Mouse (Mus musculus): ENCODE data around the gene Braf. TPM values are rescaled to one million over a fixed set of nuclear protein-coding genes. Genes with fewer than 3 reads are reported as not detected.
"Not testable (repeated sequence)": the region's sequence is repeated elsewhere in the genome, so short reads cannot be mapped to it uniquely, and the experiment has no call there.

Braf gene
- 10 to 100 TPM; 90.9 to 92.5 TPM for total RNA-seq (2021)

GRCm38 (mm10) chr6:39724866-39725711, at the start of gene Braf:
Braf (minus strand) TSS chr6:39725463.
- intact Hi-C loops (cut with DNase I) = no loop called here
- peak; percentile 86 to 94 for DNase-seq (ENCODE audit: extremely low spot score in 1 of 2, low spot score in 2 of 2)

DNA sequence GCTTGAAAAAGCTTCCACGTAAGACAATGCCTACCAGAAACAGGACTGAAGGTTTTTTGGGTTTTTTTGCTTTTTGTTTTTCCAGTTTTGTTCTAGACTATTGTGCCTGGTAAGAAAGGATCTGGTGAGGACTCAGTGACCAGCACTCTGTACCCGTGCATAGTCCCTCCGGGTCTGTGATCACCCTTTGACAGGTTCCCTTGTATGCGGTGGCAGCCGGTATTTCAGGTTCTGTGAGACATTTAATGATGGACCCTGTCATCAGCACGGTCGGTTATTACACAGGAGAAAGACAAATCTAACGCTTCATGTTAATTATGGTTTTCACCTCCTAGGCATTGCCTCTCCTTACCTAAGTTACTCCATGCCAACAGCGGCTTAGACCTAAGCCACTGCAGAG, 49.8 kb upstream of the Braf start:
- intact Hi-C loops (cut with DNase I) = loop anchor here (5.0 kb wide), 1 partner anchor 43 kb away; no protein-coding TSS in a partner anchor
- DNase-seq (ENCODE audit: extremely low spot score in 1 of 2, low spot score in 2 of 2) = no peak

GRCm38 (mm10) chr6:39757229-39757628, 32.0 kb upstream of the Braf start:
- DNase-seq (ENCODE audit: extremely low spot score in 1 of 2, low spot score in 2 of 2) = no peak
- intact Hi-C loops (cut with DNase I) = no loop called here

DNA sequence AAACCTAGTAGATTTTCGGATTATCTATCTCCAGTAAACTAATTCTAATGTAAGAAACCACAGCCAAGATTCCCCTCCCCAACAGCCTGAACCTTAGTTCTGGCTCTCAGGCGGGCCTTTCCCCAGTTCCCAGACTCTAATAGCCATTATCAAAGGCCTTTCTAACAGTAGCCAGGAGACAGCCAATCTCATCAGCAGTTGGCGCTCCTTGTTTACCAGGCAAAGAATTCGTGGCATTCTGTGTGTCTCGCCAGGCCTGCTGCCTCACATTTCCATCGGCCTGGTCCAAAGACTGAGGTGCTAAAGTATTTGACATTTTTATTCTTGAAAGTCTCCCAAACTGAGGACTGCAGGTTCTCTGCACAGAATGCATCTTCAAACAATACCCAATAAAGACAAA, 24.6 kb upstream of the Braf start:
- intact Hi-C loops (cut with DNase I) = no loop called here
- DNase-seq (ENCODE audit: extremely low spot score in 1 of 2, low spot score in 2 of 2) = no peak

DNA sequence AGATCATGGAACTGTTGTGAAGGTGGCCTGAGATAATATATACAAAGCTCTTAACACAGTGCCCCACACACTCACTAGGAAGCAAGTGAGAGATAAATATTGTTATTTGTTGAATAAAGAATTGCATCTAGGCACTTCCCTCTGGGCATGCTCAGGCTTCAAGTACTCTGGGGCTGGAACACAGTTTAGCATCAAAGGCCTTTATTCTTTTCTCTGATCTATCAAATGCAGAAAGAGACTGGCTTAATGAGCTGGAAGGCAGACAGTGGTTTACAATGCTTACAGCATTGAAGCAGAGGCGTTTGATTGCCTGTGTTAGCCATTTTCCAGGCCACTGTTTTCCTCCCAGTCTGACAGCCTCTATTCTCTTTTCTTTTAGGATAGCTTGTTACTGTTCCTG, 21.8 kb upstream of the Braf start:
- no peak for DNase-seq (ENCODE audit: extremely low spot score in 1 of 2, low spot score in 2 of 2)
- intact Hi-C loops (cut with DNase I) = no loop called here

DNA sequence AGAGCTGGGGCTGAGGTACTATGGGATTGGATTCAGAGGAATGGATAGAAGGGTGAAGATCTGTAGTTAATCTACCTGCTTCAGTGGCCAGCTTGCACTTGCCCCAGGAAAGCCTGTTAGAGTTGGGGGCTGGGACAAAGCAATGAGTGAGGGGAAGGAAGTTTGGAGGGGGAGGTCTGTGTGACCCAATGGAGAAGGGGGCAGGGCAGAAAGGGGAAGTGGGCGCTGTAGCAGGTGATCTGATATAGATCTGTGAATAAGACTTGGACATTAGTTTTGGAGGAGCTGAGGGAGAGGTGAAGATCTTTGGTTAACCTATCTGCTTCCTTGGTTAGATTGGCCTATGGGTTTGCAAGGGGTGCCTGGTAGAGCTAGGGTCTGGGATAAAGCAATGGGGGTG, 20.2 kb upstream of the Braf start:
- intact Hi-C loops (cut with DNase I) = no loop called here

GRCm38 (mm10) chr6:39739698-39740097, 14.4 kb upstream of the Braf start:
- DNase-seq (ENCODE audit: extremely low spot score in 1 of 2, low spot score in 2 of 2); intact Hi-C loops (cut with DNase I): not testable (repeated sequence)

More for the DNA sequence above, 20.2 kb upstream of the Braf start:
- DNase-seq (ENCODE audit: extremely low spot score in 1 of 2, low spot score in 2 of 2) = no peak

DNA sequence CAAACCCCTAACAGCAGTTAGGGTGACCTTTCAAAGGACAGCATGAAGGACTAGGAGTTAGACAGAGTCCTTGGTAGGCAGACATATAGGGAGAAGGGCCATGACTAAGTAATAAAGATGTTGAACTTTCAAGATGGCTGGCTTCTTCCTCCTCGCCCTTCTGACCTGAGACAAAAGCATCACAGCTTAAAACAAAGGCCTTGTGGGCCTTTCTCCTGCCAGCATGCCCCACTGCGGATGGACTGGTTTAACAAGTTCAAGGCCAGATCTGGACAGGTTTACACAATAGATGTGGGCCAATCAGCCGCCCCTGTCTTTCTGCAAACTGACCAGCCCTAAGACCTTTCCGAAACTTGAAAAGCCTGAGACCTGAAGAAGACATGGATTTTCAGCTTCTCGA, 2.8 kb upstream of the Braf start:
- no peak for DNase-seq (ENCODE audit: extremely low spot score in 1 of 2, low spot score in 2 of 2)
- intact Hi-C loops (cut with DNase I) = no loop called here

DNA sequence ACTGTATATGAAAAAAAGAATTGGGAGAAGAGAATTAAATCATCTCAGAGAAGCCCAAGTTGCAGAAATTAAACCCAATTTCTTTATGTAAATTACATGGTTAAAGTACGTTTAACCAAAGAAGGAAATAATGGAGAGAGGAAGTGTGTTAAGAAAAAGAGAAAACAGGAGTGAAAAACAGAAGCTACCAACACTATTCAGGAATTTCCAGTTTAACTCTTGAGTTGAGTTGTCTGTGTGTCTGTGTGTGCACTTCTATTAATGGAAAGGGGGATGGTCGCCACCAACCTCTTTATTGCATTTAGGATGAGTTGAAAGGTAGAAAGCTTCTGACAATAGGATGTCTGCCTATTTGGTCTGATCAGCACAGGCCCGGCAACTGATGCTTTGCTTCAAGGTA, 886 bp upstream of the Braf start:
- intact Hi-C loops (cut with DNase I) = no loop called here
- no peak for DNase-seq (ENCODE audit: extremely low spot score in 1 of 2, low spot score in 2 of 2)

DNA sequence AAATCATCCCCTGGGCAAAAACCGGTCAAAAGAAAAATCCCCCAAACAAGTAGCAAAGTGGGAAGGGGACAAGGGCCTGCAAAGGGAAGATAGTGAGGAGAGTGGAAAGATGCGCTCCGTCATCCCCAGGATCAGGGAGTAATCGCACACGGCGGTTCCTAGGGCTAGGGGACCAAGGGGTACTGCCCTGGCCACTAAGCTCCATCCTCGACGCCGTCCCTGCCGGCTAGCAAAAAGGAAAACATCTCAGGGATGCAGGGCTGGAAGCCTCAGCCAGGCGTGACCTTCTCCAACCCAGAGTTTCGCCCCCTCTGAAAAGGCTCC, 759 bp downstream of the Braf start:
- intact Hi-C loops (cut with DNase I) = no loop called here
- DNase-seq (ENCODE audit: extremely low spot score in 1 of 2, low spot score in 2 of 2) = no peak

DNA sequence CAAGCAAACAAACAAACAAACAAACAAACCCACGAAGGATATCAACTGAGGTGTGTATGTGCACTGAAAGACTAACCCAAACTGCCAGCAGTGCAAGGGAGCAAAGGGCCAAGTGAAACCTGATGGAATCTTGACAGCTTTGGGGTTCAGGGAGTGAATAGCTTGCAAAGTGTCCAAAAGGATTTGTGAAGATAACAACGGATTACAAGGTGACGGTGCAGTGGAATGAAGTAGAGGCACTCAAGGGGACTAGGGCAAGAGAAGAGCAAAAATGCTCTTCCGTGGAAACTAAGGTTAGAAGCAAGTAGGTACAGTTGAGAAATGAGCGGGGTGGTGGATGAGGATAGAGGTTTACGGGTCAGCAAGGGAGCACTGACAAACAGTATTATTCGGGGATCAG, 1.2 kb downstream of the Braf start:
- intact Hi-C loops (cut with DNase I) = no loop called here
- DNase-seq (ENCODE audit: extremely low spot score in 1 of 2, low spot score in 2 of 2) = no peak

- intact Hi-C loops (cut with DNase I) = no loop called here
- no peak for DNase-seq (ENCODE audit: extremely low spot score in 1 of 2, low spot score in 2 of 2)
These were observed 6.7 kb downstream of the Braf start for GRCm38 (mm10) chr6:39718567-39718966.

GRCm38 (mm10) chr6:39717049-39717448, 8.2 kb downstream of the Braf start:
- DNase-seq (ENCODE audit: extremely low spot score in 1 of 2, low spot score in 2 of 2) = no peak
- intact Hi-C loops (cut with DNase I) = no loop called here

DNA sequence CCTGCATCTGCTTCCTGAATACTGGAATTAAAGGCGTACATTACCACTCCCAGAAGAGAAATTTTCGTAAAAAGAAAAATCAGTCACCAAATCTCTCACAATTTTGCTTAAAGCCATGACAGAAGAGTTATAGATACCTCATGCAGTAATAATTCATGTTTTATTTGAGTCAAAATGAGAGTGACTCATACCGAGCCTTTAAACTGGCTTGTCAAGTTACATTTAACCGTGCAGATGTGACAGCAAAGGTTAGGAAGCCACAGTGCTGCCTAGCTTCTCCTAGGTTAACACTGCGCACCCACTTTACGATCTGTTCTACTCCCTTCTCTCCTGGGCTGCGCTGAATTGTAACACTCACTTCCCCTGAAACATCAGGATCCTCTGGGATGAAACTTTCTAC, 10.9 kb downstream of the Braf start:
- DNase-seq (ENCODE audit: extremely low spot score in 1 of 2, low spot score in 2 of 2) = no peak
- intact Hi-C loops (cut with DNase I) = no loop called here

- intact Hi-C loops (cut with DNase I) = no loop called here
- no peak for DNase-seq (ENCODE audit: extremely low spot score in 1 of 2, low spot score in 2 of 2)
These were observed 11.9 kb downstream of the Braf start for GRCm38 (mm10) chr6:39713399-39713798.

- no peak for DNase-seq (ENCODE audit: extremely low spot score in 1 of 2, low spot score in 2 of 2)
- intact Hi-C loops (cut with DNase I) = no loop called here
These were observed 19.6 kb downstream of the Braf start for GRCm38 (mm10) chr6:39705625-39706024.

DNA sequence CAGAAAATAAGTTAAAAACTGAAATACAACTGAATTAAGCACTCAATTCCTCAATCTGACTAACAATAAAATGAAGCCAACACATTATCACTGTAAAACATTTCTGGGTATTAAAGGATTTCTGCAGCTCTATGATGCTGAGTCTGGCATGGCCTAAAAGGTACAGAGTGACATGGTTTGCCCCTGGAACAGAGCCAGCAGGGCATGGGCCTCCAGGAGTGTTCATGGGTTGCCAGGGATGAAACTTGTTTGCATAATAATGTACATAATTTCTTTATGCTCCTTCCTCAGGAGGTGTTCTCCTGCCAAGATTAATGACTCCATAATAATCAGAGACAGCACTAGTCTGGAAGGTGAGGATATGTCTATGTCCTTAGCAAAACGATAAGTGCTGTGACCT, 32.1 kb downstream of the Braf start:
- intact Hi-C loops (cut with DNase I) = no loop called here
- no peak for DNase-seq (ENCODE audit: extremely low spot score in 1 of 2, low spot score in 2 of 2)

DNA sequence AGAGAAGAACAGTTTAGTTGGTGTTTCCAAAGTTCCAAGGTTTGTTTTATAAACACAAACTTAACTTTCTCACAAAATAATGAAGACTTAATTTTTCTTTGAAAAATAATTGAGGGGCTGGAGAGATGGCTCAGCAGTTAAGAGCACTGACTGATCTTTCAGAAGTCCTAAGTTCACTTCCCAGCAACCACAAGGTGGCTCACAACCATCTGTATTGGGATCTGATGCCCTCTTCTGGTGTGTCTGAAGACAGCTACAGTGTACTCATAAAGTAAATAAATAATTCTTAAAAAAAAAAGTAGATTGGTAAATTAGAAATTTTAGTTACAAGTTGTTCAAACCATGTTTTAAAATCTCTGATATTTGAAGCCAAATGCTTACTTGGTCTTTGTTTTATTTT, 38.4 kb downstream of the Braf start:
- intact Hi-C loops (cut with DNase I); DNase-seq (ENCODE audit: extremely low spot score in 1 of 2, low spot score in 2 of 2): not testable (repeated sequence)

DNA sequence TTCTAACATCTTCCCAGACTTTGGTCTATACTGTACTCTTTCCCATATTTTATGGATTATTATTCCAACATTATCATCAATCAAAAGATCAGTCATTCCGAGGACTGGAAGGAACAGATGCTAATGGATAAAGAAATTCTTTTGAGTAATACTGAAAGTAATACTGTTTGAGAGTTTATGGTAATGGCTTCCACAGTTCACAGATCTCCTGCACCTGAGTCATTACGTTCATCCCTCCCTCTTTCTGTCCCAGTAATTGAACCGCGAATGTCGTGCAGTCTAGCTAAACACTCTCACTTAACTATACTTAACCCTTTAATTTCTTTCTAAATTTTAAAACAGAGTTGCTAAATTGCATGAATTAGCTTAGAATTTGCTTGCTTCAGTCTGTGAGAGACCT, 43.5 kb downstream of the Braf start:
- intact Hi-C loops (cut with DNase I) = no loop called here

DNA sequence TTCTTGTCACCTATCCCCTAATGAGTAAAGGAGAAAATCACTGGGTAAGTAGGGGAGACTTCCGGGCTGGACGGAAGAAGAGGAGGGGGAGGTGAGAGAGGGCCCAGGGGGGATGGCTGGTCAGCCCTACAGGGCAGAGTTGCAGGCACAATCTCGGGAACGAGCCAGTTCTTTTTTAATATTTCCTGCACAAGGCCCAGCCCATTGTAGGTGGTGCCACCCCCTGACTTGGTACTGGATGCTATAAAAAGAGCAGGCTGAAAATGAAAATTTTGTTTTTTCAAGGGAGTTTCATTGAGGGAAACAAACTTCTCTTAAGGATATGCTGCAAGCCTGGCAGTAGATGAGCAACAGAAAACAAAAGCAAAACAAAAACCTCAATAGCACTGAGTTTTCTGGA, 44.7 kb downstream of the Braf start:
- intact Hi-C loops (cut with DNase I) = no loop called here
- no peak for DNase-seq (ENCODE audit: extremely low spot score in 1 of 2, low spot score in 2 of 2)

More for the DNA sequence above, 43.5 kb downstream of the Braf start:
- no peak for DNase-seq (ENCODE audit: extremely low spot score in 1 of 2, low spot score in 2 of 2)

GRCm38 (mm10) chr6:39678241-39678640, 47.0 kb downstream of the Braf start:
- intact Hi-C loops (cut with DNase I) = no loop called here
- DNase-seq (ENCODE audit: extremely low spot score in 1 of 2, low spot score in 2 of 2) = no peak
